Mouse (Mus musculus) erythroblast, embryonic 14.5 days (primary cell): ENCODE results near the gene Lrrc4b. TPM values are rescaled to one million over a fixed set of nuclear protein-coding genes. Genes with fewer than 3 reads are reported as not detected.
A peak's percentile ranks its signal among the peaks of the same experiment; 100 is the strongest.

Source experiments
- H3K27me3 ChIP-seq: 2 replicates; pipeline ENCODE4 v1.6.1; 2012; ENCODE audit warnings: inconsistent platforms; ENCODE audit not compliant: control insufficient read depth
- H3K36me3 ChIP-seq: 2 replicates; pipeline ENCODE4 v1.6.1; 2012; ENCODE audit warnings: mild to moderate bottlenecking, inconsistent platforms; ENCODE audit not compliant: control insufficient read depth
- H3K4me1 ChIP-seq: 2 replicates; pipeline ENCODE4 v1.6.1; 2012; ENCODE audit warnings: inconsistent platforms; ENCODE audit not compliant: control insufficient read depth
- H3K4me3 ChIP-seq: replicated peaks from 2 replicates; pipeline ENCODE3; 2012; ENCODE audit warnings: moderate library complexity, mild to moderate bottlenecking, inconsistent platforms
- H3K9me3 ChIP-seq: 2 replicates; pipeline ENCODE4 v1.6.1; 2012; ENCODE audit warnings: low read length, inconsistent platforms, mixed read lengths; ENCODE audit not compliant: control insufficient read depth
- GATA1 ChIP-seq: IDR thresholded peaks from 2 replicates; pipeline ENCODE4 v1.6.1; 2012; ENCODE audit warnings: low read length, inconsistent platforms, mixed read lengths
- TAL1 ChIP-seq: IDR thresholded peaks from 3 replicates; pipeline ENCODE4 v1.6.1; 2012; ENCODE audit warnings: low read length, inconsistent platforms, mixed read lengths
- polyA plus RNA-seq: library from polyadenylated mRNA; stranded (reverse); fragments of >175 nt; gene quantifications from 2 replicates; pipeline ENCODE4 v1.2.3, GENCODE M21; 2012

Gene Lrrc4b
- polyA plus RNA-seq, 1 experiment, result not detected

DNA sequence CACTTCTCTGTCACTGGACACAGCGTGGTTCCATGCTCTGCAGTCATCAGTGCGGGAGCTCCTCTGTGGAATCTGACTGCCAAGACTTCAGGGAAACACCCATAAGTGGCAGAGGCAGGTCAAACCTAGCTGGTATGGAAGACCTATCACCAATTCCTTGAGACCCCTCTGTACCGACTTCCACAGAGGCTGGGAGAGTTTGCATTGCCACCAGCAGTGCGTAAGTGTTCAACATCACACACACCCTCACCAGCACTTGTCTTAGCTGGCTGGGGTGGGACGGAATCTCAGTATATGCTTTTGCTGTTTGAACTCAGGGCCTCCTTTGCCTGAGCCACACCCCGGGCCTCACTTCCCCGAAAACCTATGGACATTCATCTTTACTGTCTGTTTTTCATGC is 59.1 kb downstream of the Lrrc4b start:
- no peak overlapping the region for H3K4me3 ChIP-seq
- no peaks in the 10 kb centered on the region for H3K27me3 ChIP-seq
- no peak for TF ChIP-seq GATA1
- no peak for TF ChIP-seq TAL1
- peaks cover 54% of the 10 kb centered on the region for H3K4me1 ChIP-seq
- peaks cover 83% of the 10 kb centered on the region for H3K36me3 ChIP-seq
- H3K9me3 ChIP-seq, result peaks cover 6% of the 10 kb centered on the region

- TF ChIP-seq TAL1, result no peak
- no peak for TF ChIP-seq GATA1
- peaks cover 54% of the 10 kb centered on the region for H3K4me1 ChIP-seq
- H3K27me3 ChIP-seq, result no peaks in the 10 kb centered on the region
- H3K36me3 ChIP-seq, result peaks cover 87% of the 10 kb centered on the region
- peaks cover 6% of the 10 kb centered on the region for H3K9me3 ChIP-seq
- H3K4me3 ChIP-seq, result no peak overlapping the region
Observed at GRCm38 (mm10) chr7:44488545-44488944, 59.7 kb downstream of the Lrrc4b start.

GRCm38 (mm10) chr7:44490281-44490680 is 61.5 kb downstream of the Lrrc4b start:
- TF ChIP-seq TAL1 (no peak), GATA1 (no peak)
- Histone ChIP-seq H3K9me3 (no peaks in the 10 kb centered on the region), H3K4me3 (no peak overlapping the region), H3K4me1 (peaks cover 53% of the 10 kb centered on the region), H3K36me3 (peaks cover 86% of the 10 kb centered on the region), H3K27me3 (no peaks in the 10 kb centered on the region)

DNA sequence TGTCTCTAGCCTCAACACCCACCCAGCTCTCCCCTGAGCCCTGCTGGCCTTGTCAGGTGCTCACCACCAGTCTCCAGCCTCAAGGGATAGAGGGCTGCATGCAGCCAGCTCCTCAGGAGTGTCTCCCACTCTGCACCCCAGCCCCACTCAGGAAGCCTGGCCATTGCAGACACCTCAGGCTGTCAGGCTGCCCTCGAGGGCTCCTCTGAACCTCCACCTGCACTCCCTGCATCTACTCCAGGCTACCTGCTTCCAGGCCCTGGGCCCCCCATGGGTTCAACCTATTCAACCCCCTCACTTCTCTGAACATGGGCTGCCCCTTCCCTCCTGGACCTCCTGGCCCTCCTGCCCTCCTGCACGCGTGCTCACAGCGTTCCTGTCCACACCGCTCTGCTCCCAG is 62.6 kb downstream of the Lrrc4b start:
- H3K36me3 ChIP-seq, result peaks cover 82% of the 10 kb centered on the region
- TF ChIP-seq TAL1, result no peak
- TF ChIP-seq GATA1, result no peak
- no peak overlapping the region for H3K4me3 ChIP-seq

GRCm38 (mm10) chr7:44492166-44492826 is 63.5 kb downstream of the Lrrc4b start:
- TF ChIP-seq TAL1 (no peak), GATA1 (no peak)
- Histone ChIP-seq H3K36me3 (peaks cover 73% of the 10 kb centered on the region), H3K9me3 (no peaks in the 10 kb centered on the region), H3K27me3 (no peaks in the 10 kb centered on the region), H3K4me1 (peaks cover 58% of the 10 kb centered on the region), H3K4me3 (no peak overlapping the region)

More for the DNA sequence above, 62.6 kb downstream of the Lrrc4b start:
- Histone ChIP-seq H3K9me3 (no peaks in the 10 kb centered on the region), H3K4me1 (peaks cover 56% of the 10 kb centered on the region), H3K27me3 (no peaks in the 10 kb centered on the region)

DNA sequence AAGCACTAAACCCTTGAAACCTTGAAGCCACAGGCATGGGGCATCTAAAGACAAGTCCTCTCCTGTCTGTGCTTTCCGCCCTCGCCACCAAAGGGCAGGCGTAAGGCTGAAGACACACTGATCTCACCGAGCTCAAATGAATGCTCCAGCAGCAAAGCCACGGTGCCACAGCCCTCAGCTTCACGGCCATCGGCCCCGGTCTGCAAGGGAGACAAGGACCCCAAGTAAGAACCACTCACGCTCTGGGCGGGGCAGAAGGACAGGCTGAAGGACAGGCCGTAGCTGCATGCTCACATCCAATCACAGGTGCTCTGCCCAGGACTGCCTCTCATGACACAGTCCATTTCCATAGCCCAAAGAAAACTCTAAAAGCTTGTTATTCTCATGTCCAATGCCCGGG is 65.9 kb downstream of the Lrrc4b start:
- Histone ChIP-seq H3K36me3 (peaks cover 55% of the 10 kb centered on the region), H3K4me3 (peak overlapping the region; percentile 84)

GRCm38 (mm10) chr7:44495086-44495485 is 66.3 kb downstream of the Lrrc4b start:
- peaks cover 64% of the 10 kb centered on the region for H3K4me1 ChIP-seq
- H3K36me3 ChIP-seq, result peaks cover 50% of the 10 kb centered on the region
- no peaks in the 10 kb centered on the region for H3K9me3 ChIP-seq
- H3K4me3 ChIP-seq, result peak overlapping the region; percentile 84
- peaks cover 10% of the 10 kb centered on the region for H3K27me3 ChIP-seq
- TF ChIP-seq GATA1 (no peak), TAL1 (no peak)

More for the DNA sequence above, 65.9 kb downstream of the Lrrc4b start:
- Histone ChIP-seq H3K9me3 (no peaks in the 10 kb centered on the region), H3K27me3 (peaks cover 6% of the 10 kb centered on the region), H3K4me1 (peaks cover 62% of the 10 kb centered on the region)
- TF ChIP-seq GATA1 (no peak), TAL1 (no peak)

- peaks cover 17% of the 10 kb centered on the region for H3K27me3 ChIP-seq
- peak within 1 kb of the TSS; percentile 84 for H3K4me3 ChIP-seq
- H3K4me1 ChIP-seq, result peaks cover 62% of the 10 kb centered on the region
- H3K36me3 ChIP-seq, result peaks cover 40% of the 10 kb centered on the region
- no peaks in the 10 kb centered on the region for H3K9me3 ChIP-seq
- TF ChIP-seq GATA1 (no peak), TAL1 (peak; percentile 66)
Observed at GRCm38 (mm10) chr7:44495992-44496770, 67.4 kb downstream of the Lrrc4b start, which contains the start of the genes Emc10 and Fam71e1. Emc10 (minus strand) TSS chr7:44496529. Fam71e1 (plus strand) TSS chr7:44496581.

- H3K36me3 ChIP-seq, result peaks cover 34% of the 10 kb centered on the region
- H3K4me3 ChIP-seq, result peak overlapping the region; percentile 84
- peaks cover 65% of the 10 kb centered on the region for H3K4me1 ChIP-seq
- no peak; the same call in 2 of the 3 replicates for TF ChIP-seq TAL1
- no peak for TF ChIP-seq GATA1
- peaks cover 17% of the 10 kb centered on the region for H3K27me3 ChIP-seq
- H3K9me3 ChIP-seq, result no peaks in the 10 kb centered on the region
Observed at GRCm38 (mm10) chr7:44496771-44497109, 67.9 kb downstream of the Lrrc4b start.
